Mouse (Mus musculus): ENCODE data around the gene Serac1. TPM values are rescaled to one million over a fixed set of nuclear protein-coding genes. Genes with fewer than 3 reads are reported as not detected.
A peak's percentile ranks its signal among the peaks of the same experiment; 100 is the strongest.

Serac1 gene
- total and polyA plus RNA-seq, 3 experiments = 5.7 to 8.6 (median 7.0) TPM

GRCm38 (mm10) chr17:6117917-6118316 is 38.4 kb upstream of the Serac1 start:
- 88% methylated on average over 3 of the region's 3 CpGs for WGBS
- Histone ChIP-seq H3K4me3 (no peak overlapping the region), H3K27ac (no peak overlapping the region), H3K27me3 (ENCODE audit: control insufficient read depth, insufficient read depth, low read length) (no peaks in the 10 kb centered on the region), H3K79me2 (replicated peaks; ENCODE audit: control insufficient read depth, insufficient read depth, low read length) (peaks cover 9% of the 10 kb centered on the region), H3K9ac (ENCODE audit: low read depth, low read length) (no peak overlapping the region), H3K4me1 (ENCODE audit: control insufficient read depth, insufficient read depth, low read length) (peaks cover 3% of the 10 kb centered on the region), H3K36me3 (ENCODE audit: control insufficient read depth, insufficient read depth, low read length) (peaks cover 3% of the 10 kb centered on the region)
- DNase-seq = no peak
- intact Hi-C loops (cut with DNase I) = no loop called here
- no peak for TF ChIP-seq CTCF (IDR thresholded peaks at IDR 0.05)
- TF ChIP-seq POLR2A (IDR thresholded peaks at IDR 0.05; ENCODE audit: insufficient read depth, low read depth, low read length) = no peak
- TF ChIP-seq EP300 (IDR thresholded peaks at IDR 0.05; ENCODE audit: insufficient read depth, low read depth, low read length) = no peak

DNA sequence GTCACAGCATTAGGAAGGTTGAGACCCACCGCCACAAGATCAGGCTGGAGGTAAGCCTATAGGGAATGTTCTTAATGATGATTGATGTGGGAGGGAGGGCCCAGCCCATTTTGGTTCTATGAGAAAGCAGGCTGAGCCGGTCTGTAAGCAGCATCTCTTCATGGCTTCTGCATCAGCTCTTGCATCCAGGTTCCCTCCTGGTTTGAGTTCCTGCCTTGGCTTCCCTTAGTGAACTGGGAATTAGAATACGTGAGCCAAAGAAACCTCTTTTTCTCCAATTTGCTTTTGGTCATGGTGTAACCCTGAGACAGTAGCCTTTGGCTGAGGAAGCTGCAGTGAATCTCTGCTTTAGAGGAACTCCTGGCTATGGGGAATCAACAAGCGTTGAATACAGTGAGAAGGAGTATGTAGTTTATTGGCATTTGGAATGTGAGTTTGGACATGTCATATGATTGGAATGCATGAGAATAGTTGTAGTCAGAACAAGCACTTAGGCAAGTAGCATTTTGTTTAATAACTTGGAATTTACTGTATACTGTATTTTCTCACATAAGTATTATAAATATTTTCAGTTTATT is 37.7 kb upstream of the Serac1 start:
- Histone ChIP-seq H3K4me1 (ENCODE audit: control insufficient read depth, insufficient read depth, low read length) (peaks cover 3% of the 10 kb centered on the region), H3K27me3 (ENCODE audit: control insufficient read depth, insufficient read depth, low read length) (no peaks in the 10 kb centered on the region), H3K9ac (ENCODE audit: low read depth, low read length) (no peak overlapping the region), H3K4me3 (no peak overlapping the region), H3K79me2 (replicated peaks; ENCODE audit: control insufficient read depth, insufficient read depth, low read length) (peaks cover 9% of the 10 kb centered on the region), H3K27ac (no peak overlapping the region), H3K36me3 (ENCODE audit: control insufficient read depth, insufficient read depth, low read length) (peaks cover 1% of the 10 kb centered on the region)
- no peak for TF ChIP-seq EP300 (IDR thresholded peaks at IDR 0.05; ENCODE audit: insufficient read depth, low read depth, low read length)
- TF ChIP-seq POLR2A (IDR thresholded peaks at IDR 0.05; ENCODE audit: insufficient read depth, low read depth, low read length) = no peak
- TF ChIP-seq CTCF (IDR thresholded peaks at IDR 0.05) = no peak
- WGBS = 78% methylated on average over 4 of the region's 4 CpGs
- DNase-seq = no peak
- intact Hi-C loops (cut with DNase I) = no loop called here

DNA sequence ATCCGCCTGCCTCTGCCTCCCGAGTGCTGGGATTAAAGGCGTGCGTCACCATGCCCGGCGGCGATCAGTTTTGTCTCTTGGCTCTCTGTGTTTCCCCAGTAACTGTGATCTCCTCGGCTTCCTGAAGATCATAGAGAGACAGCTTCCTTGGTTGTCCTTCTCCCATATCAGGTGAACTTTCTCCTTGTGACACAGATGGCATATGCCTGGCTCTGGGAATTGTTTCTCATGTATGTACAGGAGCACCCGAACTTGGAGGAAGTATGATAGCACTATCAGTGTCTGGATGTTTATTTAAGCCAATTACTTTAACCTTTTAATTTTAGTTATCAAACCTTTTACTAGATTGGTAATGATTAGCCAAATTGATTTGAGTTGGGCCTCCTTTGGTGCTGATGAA is 35.5 kb upstream of the Serac1 start:
- Histone ChIP-seq H3K9ac (ENCODE audit: low read depth, low read length) (no peak overlapping the region), H3K27me3 (ENCODE audit: control insufficient read depth, insufficient read depth, low read length) (no peaks in the 10 kb centered on the region), H3K36me3 (ENCODE audit: control insufficient read depth, insufficient read depth, low read length) (no peaks in the 10 kb centered on the region; the same call in 1 of the 2 replicates), H3K27ac (no peak overlapping the region), H3K4me3 (no peak overlapping the region), H3K79me2 (replicated peaks; ENCODE audit: control insufficient read depth, insufficient read depth, low read length) (peaks cover 11% of the 10 kb centered on the region), H3K4me1 (ENCODE audit: control insufficient read depth, insufficient read depth, low read length) (peaks cover 3% of the 10 kb centered on the region)
- DNase-seq = no peak
- TF ChIP-seq EP300 (IDR thresholded peaks at IDR 0.05; ENCODE audit: insufficient read depth, low read depth, low read length) (no peak), POLR2A (IDR thresholded peaks at IDR 0.05; ENCODE audit: insufficient read depth, low read depth, low read length) (no peak), CTCF (IDR thresholded peaks at IDR 0.05) (no peak)
- intact Hi-C loops (cut with DNase I) = no loop called here
- 82% methylated on average over 9 of the region's 9 CpGs for WGBS

DNA sequence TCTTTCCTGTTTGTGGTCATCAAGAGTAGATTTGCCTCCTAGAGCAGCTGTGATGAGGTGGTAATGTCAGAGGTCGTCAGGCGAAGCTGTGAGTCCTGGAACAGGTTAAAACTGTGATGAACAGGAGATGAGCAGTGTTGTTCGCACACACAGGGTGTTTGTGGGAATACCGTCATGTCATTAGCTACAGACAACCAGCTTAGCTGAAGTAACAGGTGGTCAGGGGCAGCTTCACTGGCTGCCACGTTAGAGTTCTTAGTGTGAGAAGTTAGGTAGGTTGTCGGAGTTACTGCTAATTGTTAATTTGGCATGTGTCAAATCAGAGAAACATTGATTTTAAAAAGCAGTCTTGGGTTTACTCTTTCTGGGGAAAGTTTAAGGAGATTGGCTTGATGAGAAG is 34.1 kb upstream of the Serac1 start:
- H3K27ac ChIP-seq = no peak overlapping the region
- peaks cover 8% of the 10 kb centered on the region for H3K79me2 ChIP-seq (replicated peaks; ENCODE audit: control insufficient read depth, insufficient read depth, low read length)
- H3K4me3 ChIP-seq = no peak overlapping the region
- H3K36me3 ChIP-seq (ENCODE audit: control insufficient read depth, insufficient read depth, low read length) = no peaks in the 10 kb centered on the region; the same call in 1 of the 2 replicates
- intact Hi-C loops (cut with DNase I) = loop anchor here (5.0 kb wide), 1 partner anchor 39 kb away; no protein-coding TSS in a partner anchor
- WGBS = 83% methylated on average over 6 of the region's 6 CpGs
- no peak for DNase-seq
- peaks cover 5% of the 10 kb centered on the region for H3K4me1 ChIP-seq (ENCODE audit: control insufficient read depth, insufficient read depth, low read length)
- H3K27me3 ChIP-seq (ENCODE audit: control insufficient read depth, insufficient read depth, low read length) = no peaks in the 10 kb centered on the region
- TF ChIP-seq POLR2A (IDR thresholded peaks at IDR 0.05; ENCODE audit: insufficient read depth, low read depth, low read length) (no peak), CTCF (IDR thresholded peaks at IDR 0.05) (no peak), EP300 (IDR thresholded peaks at IDR 0.05; ENCODE audit: insufficient read depth, low read depth, low read length) (no peak)
- H3K9ac ChIP-seq (ENCODE audit: low read depth, low read length) = no peak overlapping the region

GRCm38 (mm10) chr17:6110956-6111355 is 31.4 kb upstream of the Serac1 start:
- 77% methylated on average over 3 of the region's 3 CpGs for WGBS
- no peak for DNase-seq
- Histone ChIP-seq H3K27me3 (ENCODE audit: control insufficient read depth, insufficient read depth, low read length) (no peaks in the 10 kb centered on the region), H3K9ac (ENCODE audit: low read depth, low read length) (no peak overlapping the region), H3K4me1 (ENCODE audit: control insufficient read depth, insufficient read depth, low read length) (peaks cover 4% of the 10 kb centered on the region; the same call in 1 of the 2 replicates), H3K27ac (no peak overlapping the region), H3K36me3 (ENCODE audit: control insufficient read depth, insufficient read depth, low read length) (peaks cover 5% of the 10 kb centered on the region), H3K79me2 (replicated peaks; ENCODE audit: control insufficient read depth, insufficient read depth, low read length) (peaks cover 6% of the 10 kb centered on the region), H3K4me3 (no peak overlapping the region)
- intact Hi-C loops (cut with DNase I) = loop anchor here (5.0 kb wide), 1 partner anchor 41 kb away; no protein-coding TSS in a partner anchor
- TF ChIP-seq EP300 (IDR thresholded peaks at IDR 0.05; ENCODE audit: insufficient read depth, low read depth, low read length) (no peak), CTCF (IDR thresholded peaks at IDR 0.05) (peak; percentile 63)

DNA sequence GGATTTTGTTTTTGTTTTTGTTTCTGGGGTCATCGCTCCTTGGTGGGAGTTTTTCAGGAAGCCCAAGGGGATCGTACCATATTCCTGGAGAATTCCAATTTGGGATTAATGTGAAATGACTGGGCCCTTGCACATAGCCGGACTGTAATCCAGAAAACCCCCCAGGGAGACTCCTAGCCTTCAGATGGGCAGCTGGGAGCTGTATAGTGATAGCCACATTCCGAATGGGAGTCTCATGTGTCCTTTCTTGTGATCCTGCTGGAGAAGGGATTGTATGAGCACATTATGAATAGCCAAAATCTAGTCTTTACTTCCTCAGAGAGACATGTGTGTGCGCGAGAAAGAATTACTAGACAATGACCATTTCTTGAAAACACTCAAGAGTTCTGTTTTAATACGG is 28.6 kb upstream of the Serac1 start:
- H3K27me3 ChIP-seq (ENCODE audit: control insufficient read depth, insufficient read depth, low read length) = no peaks in the 10 kb centered on the region
- intact Hi-C loops (cut with DNase I) = loop anchor here (5.0 kb wide), 2 partner anchors 64 to 109 kb away; no protein-coding TSS in a partner anchor
- H3K79me2 ChIP-seq (replicated peaks; ENCODE audit: control insufficient read depth, insufficient read depth, low read length) = peaks cover 4% of the 10 kb centered on the region
- peak overlapping the region; percentile 82 for H3K4me3 ChIP-seq
- peak overlapping the region; percentile 19; the same call in 1 of the 2 replicates for H3K9ac ChIP-seq (ENCODE audit: low read depth, low read length)
- 36% methylated on average over 7 of the region's 7 CpGs for WGBS
- TF ChIP-seq POLR2A (IDR thresholded peaks at IDR 0.05; ENCODE audit: insufficient read depth, low read depth, low read length) (no peak), CTCF (IDR thresholded peaks at IDR 0.05) (no peak), EP300 (IDR thresholded peaks at IDR 0.05; ENCODE audit: insufficient read depth, low read depth, low read length) (no peak)
- H3K4me1 ChIP-seq (ENCODE audit: control insufficient read depth, insufficient read depth, low read length) = peaks cover 4% of the 10 kb centered on the region
- H3K36me3 ChIP-seq (ENCODE audit: control insufficient read depth, insufficient read depth, low read length) = peaks cover 5% of the 10 kb centered on the region; the same call in 1 of the 2 replicates
- peak overlapping the region; percentile 87 for H3K27ac ChIP-seq
- DNase-seq = no peak
